Mouse (Mus musculus) cerebellum, adult 2 months (tissue): ENCODE measurements around the gene Rin3. TPM values are rescaled to one million over a fixed set of nuclear protein-coding genes. Genes with fewer than 3 reads are reported as not detected.

Experiments
- DNase-seq, 2 experiments: peaks; one replicate each; pipeline ENCODE4 v3.0.0; 2021
- H3K27ac ChIP-seq: fragments of 200-500 bp; 2 replicates; pipeline ENCODE4 v1.5.1; 2012; ENCODE audit warnings: low read length, control low read depth, inconsistent platforms; ENCODE audit not compliant: insufficient read depth
- H3K27me3 ChIP-seq: fragments of 200-500 bp; 2 replicates; pipeline ENCODE4 v1.6.1; 2012; ENCODE audit warnings: inconsistent platforms, mild to moderate bottlenecking, low read length, moderate library complexity; ENCODE audit not compliant: control insufficient read depth, insufficient read depth
- H3K4me1 ChIP-seq: fragments of 200-500 bp; 2 replicates; pipeline ENCODE4 v1.6.1; 2011; ENCODE audit warnings: low read length; ENCODE audit not compliant: control insufficient read depth, insufficient read depth
- H3K4me3 ChIP-seq: fragments of 200-500 bp; replicated peaks from 2 replicates; pipeline ENCODE3; 2011; ENCODE audit warnings: mild to moderate bottlenecking, low read depth, low read length, control low read depth; ENCODE audit not compliant: insufficient read depth
- CTCF ChIP-seq: fragments of 200-500 bp; IDR thresholded peaks from 2 replicates; pipeline ENCODE4 v1.5.1; 2011; ENCODE audit warnings: low read depth, mild to moderate bottlenecking, control low read depth, low read length, moderate library complexity, borderline replicate concordance; ENCODE audit not compliant: insufficient read depth
- POLR2A ChIP-seq: fragments of 200-500 bp; IDR thresholded peaks from 2 replicates; pipeline ENCODE4 v1.6.1; 2011; ENCODE audit warnings: low read length, control low read depth, borderline replicate concordance; ENCODE audit not compliant: insufficient read depth
- WGBS: fragments of 180-500 bp; shearing (Covaris S2); methylation state at CpG from one replicate; pipeline ENCODE4 v1.1.7; 2018; 5-methylcytosine and 5-hydroxymethylcytosine counted together
- polyA plus RNA-seq: library from polyadenylated mRNA; depleted of rRNA; stranded (reverse); fragments of >200 nt; gene quantifications from 2 replicates; pipeline ENCODE4 v1.2.3, GENCODE M21; 2012

Gene Rin3
- polyA plus RNA-seq, 1 experiment: 1.2 TPM

- Histone ChIP-seq H3K27ac (no peak overlapping the region), H3K4me3 (no peak overlapping the region), H3K27me3 (no peaks in the 10 kb centered on the region), H3K4me1 (no peaks in the 10 kb centered on the region)
- no peak for TF ChIP-seq CTCF
- TF ChIP-seq POLR2A: no peak
- WGBS: 93% methylated on average over 4 of the region's 4 CpGs
- DNase-seq: no peak
These were observed 47.3 kb downstream of the Rin3 start for GRCm38 (mm10) chr12:102330188-102330587.

GRCm38 (mm10) chr12:102330731-102331130 lies 47.9 kb downstream of the Rin3 start:
- H3K27me3 ChIP-seq: no peaks in the 10 kb centered on the region
- no peak overlapping the region for H3K4me3 ChIP-seq
- no peaks in the 10 kb centered on the region for H3K4me1 ChIP-seq
- no peak overlapping the region for H3K27ac ChIP-seq
- TF ChIP-seq POLR2A: no peak
- TF ChIP-seq CTCF: no peak
- peak in 1 of 2 experiments; percentile 25 for DNase-seq

- WGBS: 98% methylated on average over 2 of the region's 2 CpGs
- Histone ChIP-seq H3K27me3 (no peaks in the 10 kb centered on the region), H3K27ac (no peak overlapping the region), H3K4me3 (no peak overlapping the region), H3K4me1 (no peaks in the 10 kb centered on the region)
- TF ChIP-seq POLR2A (no peak), CTCF (no peak)
- DNase-seq: no peak
These were observed 50.3 kb downstream of the Rin3 start for GRCm38 (mm10) chr12:102333101-102333500.

GRCm38 (mm10) chr12:102339085-102339484 lies 56.2 kb downstream of the Rin3 start:
- Histone ChIP-seq H3K27me3 (no peaks in the 10 kb centered on the region), H3K4me1 (no peaks in the 10 kb centered on the region), H3K27ac (no peak overlapping the region), H3K4me3 (no peak overlapping the region)
- TF ChIP-seq CTCF (peak; percentile 25; the same call in 1 of the 2 replicates), POLR2A (no peak)
- DNase-seq: no peak
- WGBS: 65% methylated on average over 2 of the region's 2 CpGs

GRCm38 (mm10) chr12:102340471-102340870 lies 57.6 kb downstream of the Rin3 start:
- TF ChIP-seq CTCF: no peak
- TF ChIP-seq POLR2A: no peak
- Histone ChIP-seq H3K27ac (no peak overlapping the region), H3K4me1 (no peaks in the 10 kb centered on the region), H3K4me3 (no peak overlapping the region), H3K27me3 (no peaks in the 10 kb centered on the region)
- DNase-seq: no peak
- 92% methylated on average over 6 of the region's 6 CpGs for WGBS

- H3K4me1 ChIP-seq: no peaks in the 10 kb centered on the region
- 69% methylated on average over 2 of the region's 2 CpGs for WGBS
- H3K4me3 ChIP-seq: no peak overlapping the region
- TF ChIP-seq POLR2A (no peak), CTCF (no peak)
- DNase-seq: no peak
- no peak overlapping the region for H3K27ac ChIP-seq
- no peaks in the 10 kb centered on the region for H3K27me3 ChIP-seq
These were observed 59.3 kb downstream of the Rin3 start for GRCm38 (mm10) chr12:102342147-102342546.

- no peaks in the 10 kb centered on the region for H3K27me3 ChIP-seq
- no peak overlapping the region for H3K4me3 ChIP-seq
- H3K27ac ChIP-seq: no peak overlapping the region
- no peak for TF ChIP-seq POLR2A
- H3K4me1 ChIP-seq: no peaks in the 10 kb centered on the region
- WGBS: 69% methylated on average over 3 of the region's 3 CpGs
- no peak for DNase-seq
These were observed 59.8 kb downstream of the Rin3 start for GRCm38 (mm10) chr12:102342602-102343001.

GRCm38 (mm10) chr12:102345031-102345815 lies 62.4 kb downstream of the Rin3 start:
- Histone ChIP-seq H3K27ac (no peak overlapping the region), H3K27me3 (no peaks in the 10 kb centered on the region; the same call in 1 of the 2 replicates), H3K4me1 (no peaks in the 10 kb centered on the region), H3K4me3 (no peak overlapping the region)
- TF ChIP-seq CTCF: no peak
- no peak for TF ChIP-seq POLR2A
- DNase-seq: no peak
- 86% methylated on average over 14 of the region's 14 CpGs for WGBS
